18 mouse cellular contexts compared by ENCODE assay signal in genomic region chr5:147875210-147875609, GRCm38 (mm10).
"Had no signal": no experiment of that assay in that cellular context is flagged by ENCODE, and none has a peak within 500 bp of the region (broad histone marks: within the 10 kb centered on the region; RNA-seq: fewer than 3 reads in every experiment).

No protein-coding gene starts in this region.

- H3K4me2 ChIP-seq: lung, embryonic 15.5 days; midbrain, embryonic 13.5 days; neural tube, embryonic 13.5 days had no signal

- DNase-seq: kidney, postnatal 36 days; layer of hippocampus, postnatal 36 days; lung, adult 18-20 months; lung, postnatal 10 days; lung, postnatal 36 days; retina, postnatal 1 day; right cerebral cortex, postnatal 25 days; thymus, adult 18-20 months; thymus, postnatal 36 days had no signal

- H3K9me3 ChIP-seq: lung, embryonic 15.5 days; midbrain, embryonic 10.5 days; midbrain, embryonic 13.5 days; neural tube, embryonic 13.5 days had no signal

- H3K9ac ChIP-seq: lung, embryonic 15.5 days; midbrain, embryonic 13.5 days; neural tube, embryonic 13.5 days had no signal

- H3K27ac ChIP-seq: kidney, postnatal 0 days; left cerebral cortex, adult 2 months; lung, embryonic 15.5 days; midbrain, embryonic 10.5 days; midbrain, embryonic 13.5 days; neural tube, embryonic 13.5 days had no signal

- H3K4me3 ChIP-seq: left cerebral cortex, adult 2 months; lung, embryonic 15.5 days; megakaryocyte, embryonic 14.5 days; midbrain, embryonic 10.5 days; midbrain, embryonic 13.5 days; myocyte; neural tube, embryonic 13.5 days had no signal

- H3K27me3 ChIP-seq: lung, embryonic 15.5 days; megakaryocyte, embryonic 14.5 days; midbrain, embryonic 13.5 days; neural tube, embryonic 13.5 days had no signal

- ATAC-seq: midbrain, embryonic 13.5 days; midbrain, embryonic 16.5 days had no signal

- H3K4me1 ChIP-seq: midbrain, embryonic 10.5 days; midbrain, embryonic 13.5 days; neural tube, embryonic 13.5 days had no signal
